Mouse (Mus musculus) kidney, adult 2 months (tissue): Measurements from ENCODE around the gene Tmem268.

Experiments
- CTCF ChIP-seq: fragments of 200-500 bp; conservative IDR thresholded peaks from 2 replicates; pipeline ENCODE4 v1.5.1; 2011; ENCODE audit warnings: low read depth, mild to moderate bottlenecking, control low read depth, low read length, moderate library complexity, mixed read lengths; ENCODE audit not compliant: insufficient read depth, insufficient read length
- POLR2A ChIP-seq: fragments of 200-500 bp; IDR thresholded peaks from one replicate; pipeline ENCODE4 v1.6.1; 2011; ENCODE audit warnings: low read depth, low read length, control low read depth

GRCm38 (mm10) chr4:63515021-63515420 lies 43.6 kb upstream of the Tmem268 start:
- TF ChIP-seq CTCF (no peak), POLR2A (no peak)
